In genomic region chr19:40345684-40346083, GRCm38 (mm10) we compare ENCODE assay signal across 8 mouse cellular contexts.
A peak's percentile ranks its signal among the peaks of the same experiment; 100 is the strongest.
DNase-seq lines count a peak whose midpoint lies in the region; ATAC-seq lines count a peak whose summit lies in the region.

No protein-coding gene starts in this region.

- ATAC-seq in forebrain, embryonic 11.5 days (replicated peaks; ENCODE audit: low FRiP score): no peak
- no peak for ATAC-seq in forebrain, embryonic 12.5 days (ENCODE audit: low FRiP score)
- no peak for ATAC-seq in kidney, embryonic 16.5 days (ENCODE audit: low FRiP score, low TSS enrichment)
- peak; percentile 84 for ATAC-seq in megakaryocyte, adult 5-6 weeks (ENCODE audit: poor library complexity, severe bottlenecking)

- no peak overlapping the region for H3K9ac ChIP-seq in forebrain, embryonic 11.5 days (ENCODE audit: low read length)
- H3K9ac ChIP-seq in forebrain, embryonic 12.5 days: no peak overlapping the region
- H3K9ac ChIP-seq in kidney, embryonic 16.5 days (replicated peaks; ENCODE audit: low read length): no peak overlapping the region

- no peaks in the 10 kb centered on the region for H3K27me3 ChIP-seq in forebrain, embryonic 11.5 days (ENCODE audit: control insufficient read depth, insufficient read depth, low read length)
- no peaks in the 10 kb centered on the region for H3K27me3 ChIP-seq in forebrain, embryonic 12.5 days
- H3K27me3 ChIP-seq in kidney, embryonic 16.5 days (ENCODE audit: insufficient read depth, low read length): no peaks in the 10 kb centered on the region

- H3K9me3 ChIP-seq in forebrain, embryonic 11.5 days (ENCODE audit: control insufficient read depth, low read length): no peaks in the 10 kb centered on the region
- no peaks in the 10 kb centered on the region for H3K9me3 ChIP-seq in forebrain, embryonic 12.5 days
- H3K9me3 ChIP-seq in kidney, embryonic 16.5 days (ENCODE audit: low read length): no peaks in the 10 kb centered on the region

- no peak overlapping the region for H3K4me2 ChIP-seq in forebrain, embryonic 11.5 days (ENCODE audit: low read depth, low read length, severe bottlenecking)
- H3K4me2 ChIP-seq in forebrain, embryonic 12.5 days: no peak overlapping the region
- H3K4me2 ChIP-seq in kidney, embryonic 16.5 days (replicated peaks; ENCODE audit: low read depth, low read length): no peak overlapping the region

- H3K4me1 ChIP-seq in forebrain, embryonic 11.5 days (replicated peaks; ENCODE audit: control insufficient read depth, insufficient read depth, low read length): peaks cover 10% of the 10 kb centered on the region
- peaks cover 39% of the 10 kb centered on the region for H3K4me1 ChIP-seq in forebrain, embryonic 12.5 days
- peaks cover 14% of the 10 kb centered on the region for H3K4me1 ChIP-seq in kidney, embryonic 16.5 days (ENCODE audit: insufficient read depth, low read length)

- peak; percentile 73 for DNase-seq in forebrain, embryonic 11.5 days (ENCODE audit: low spot score)
- peak; percentile 77 for DNase-seq in 416B (ENCODE audit: low read depth)
- DNase-seq in adrenal gland, postnatal 10 days: peak; percentile 65
- peak; percentile 65 for DNase-seq in forelimb bud, embryonic 11.5 days (ENCODE audit: low read depth, low spot score)
- DNase-seq in testis, postnatal 10 days (ENCODE audit: low spot score): peak; percentile 70

- H3K4me3 ChIP-seq in forebrain, embryonic 11.5 days (ENCODE audit: low read depth, low read length): no peak overlapping the region
- no peak overlapping the region for H3K4me3 ChIP-seq in forebrain, embryonic 12.5 days (replicated peaks)
- H3K4me3 ChIP-seq in kidney, embryonic 16.5 days (ENCODE audit: low read length): no peak overlapping the region

- WGBS in forebrain, embryonic 11.5 days: 16% methylated on average over 5 of the region's 5 CpGs
- 20% methylated on average over 5 of the region's 5 CpGs for WGBS in forebrain, embryonic 12.5 days
- WGBS in kidney, embryonic 16.5 days: 27% methylated on average over 5 of the region's 5 CpGs

- H3K27ac ChIP-seq in forebrain, embryonic 11.5 days (ENCODE audit: low read depth, low read length): no peak overlapping the region
- no peak overlapping the region for H3K27ac ChIP-seq in forebrain, embryonic 12.5 days
- peak overlapping the region; percentile 82; the same call in 1 of the 2 replicates for H3K27ac ChIP-seq in kidney, embryonic 16.5 days (ENCODE audit: low read length)

- no peaks in the 10 kb centered on the region; the same call in 1 of the 2 replicates for H3K36me3 ChIP-seq in forebrain, embryonic 11.5 days (ENCODE audit: control insufficient read depth, insufficient read depth, low read length)
- H3K36me3 ChIP-seq in forebrain, embryonic 12.5 days (replicated peaks): no peaks in the 10 kb centered on the region; the same call in 1 of the 2 replicates
- 0 out of 2 replicates have a peak, but pooled peaks cover 7% of the 10 kb centered on the region for H3K36me3 ChIP-seq in kidney, embryonic 16.5 days (ENCODE audit: insufficient read depth, low read length)
